Mouse (Mus musculus) limb, embryonic 14.5 days (tissue): ENCODE data around the gene Ppp1r3e. TPM values are rescaled to one million over a fixed set of nuclear protein-coding genes. Genes with fewer than 3 reads are reported as not detected.

Experiments
- ATAC-seq: fragments of 200-750 bp; cut with Nextera tagmentation; 2 replicates; pipeline ENCODE4 v1.8.0; 2017; ENCODE audit warnings: low read depth, moderate number of reproducible peaks, moderate TSS enrichment; ENCODE audit not compliant: low FRiP score
- DNase-seq: peaks from one replicate; pipeline ENCODE4 v3.0.0-alpha.2; 2015; ENCODE audit warnings: low spot score
- H3K27ac ChIP-seq: fragments of 300-500 bp; sonication (generic); replicated peaks from 2 replicates; pipeline ENCODE4 v1.5.1; 2014; ENCODE audit warnings: low read depth, mild to moderate bottlenecking, low read length, moderate library complexity, mixed read lengths
- H3K27me3 ChIP-seq: fragments of 300-500 bp; sonication (generic); 2 replicates; pipeline ENCODE4 v1.6.1; 2014; ENCODE audit warnings: low read length, mixed read lengths; ENCODE audit not compliant: control insufficient read depth, insufficient read depth
- H3K36me3 ChIP-seq: fragments of 300-500 bp; sonication (generic); 2 replicates; pipeline ENCODE4 v1.6.1; 2014; ENCODE audit warnings: mild to moderate bottlenecking, low read length, moderate library complexity, mixed read lengths; ENCODE audit not compliant: control insufficient read depth, insufficient read depth
- H3K4me1 ChIP-seq: fragments of 300-500 bp; sonication (generic); 2 replicates; pipeline ENCODE4 v1.6.1; 2014; ENCODE audit warnings: antibody characterized with exemption, low read length, mixed read lengths; ENCODE audit not compliant: control insufficient read depth, insufficient read depth
- H3K4me2 ChIP-seq: fragments of 300-500 bp; sonication (generic); replicated peaks from 2 replicates; pipeline ENCODE4 v1.6.1; 2014; ENCODE audit warnings: low read depth, mild to moderate bottlenecking, low read length, moderate library complexity; ENCODE audit not compliant: severe bottlenecking
- H3K4me3 ChIP-seq: fragments of 300-500 bp; sonication (generic); replicated peaks from 2 replicates; pipeline ENCODE4 v1.5.1; 2014; ENCODE audit warnings: low read length
- H3K9ac ChIP-seq: fragments of 300-500 bp; sonication (generic); 2 replicates; pipeline ENCODE4 v1.6.1; 2014; ENCODE audit warnings: mild to moderate bottlenecking, low read depth, low read length, moderate library complexity; ENCODE audit not compliant: severe bottlenecking
- H3K9me3 ChIP-seq: fragments of 300-500 bp; sonication (generic); 2 replicates; pipeline ENCODE4 v1.6.1; 2016; ENCODE audit warnings: low read length; ENCODE audit not compliant: control insufficient read depth
- POLR2A ChIP-seq: fragments of 200-500 bp; IDR thresholded peaks from 2 replicates; pipeline ENCODE4 v1.8.0; 2012; ENCODE audit warnings: inconsistent platforms, mild to moderate bottlenecking, moderate library complexity, borderline replicate concordance; ENCODE audit not compliant: insufficient read depth, insufficient read length; ENCODE audit errors: extremely low read depth
- WGBS: fragments of 180-500 bp; shearing (Covaris S2); extraction: QIAGEN DNeasy Blood & Tissue Kit; methylation state at CpG from one replicate; pipeline ENCODE4 v1.1.7; 2014; 5-methylcytosine and 5-hydroxymethylcytosine counted together
- polyA plus RNA-seq, 2 experiments: library from polyadenylated mRNA; depleted of rRNA in 1 of 2; stranded (reverse) in 1 of 2; unstranded in 1 of 2; fragments of >200 nt; fragmentation: Nextera tagmentation in 1 of 2; extraction: Ambion mirVana in 1 of 2; gene quantifications; 2 replicates each; pipeline versions ENCODE4 v1.2.1 to v1.2.3; 2012 to 2014

The Ppp1r3e gene
- polyA plus RNA-seq, 2 experiments: 1.4 to 8.0 TPM

DNA sequence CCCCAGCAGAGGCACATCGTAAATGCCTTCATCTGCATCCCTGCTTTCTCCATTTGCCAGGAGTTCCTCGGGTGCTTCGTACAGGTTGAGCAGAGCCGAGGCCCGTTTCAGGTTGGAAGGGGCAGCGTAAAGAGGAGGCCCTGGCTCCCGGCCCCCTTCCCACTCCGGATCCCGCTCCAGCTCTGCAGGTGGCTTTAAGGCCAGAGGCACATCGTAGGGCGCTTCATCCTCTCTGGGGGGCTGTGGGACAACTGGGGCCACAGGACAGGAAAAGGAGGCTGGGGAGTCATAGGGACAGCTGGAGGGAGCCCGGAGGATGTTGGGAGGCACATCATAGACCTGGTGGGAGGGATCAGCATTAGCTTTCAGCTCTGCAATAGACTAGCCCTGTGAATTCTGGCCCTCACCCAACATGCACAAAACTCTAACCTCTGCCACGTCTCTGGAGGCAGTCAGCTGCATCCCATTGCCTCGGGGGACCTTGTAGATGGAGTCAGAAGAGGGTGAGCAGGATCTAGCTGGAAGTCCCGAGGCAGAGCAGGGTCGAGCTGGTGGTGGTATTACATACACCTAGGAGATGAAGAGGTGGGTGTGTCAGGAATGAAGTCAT is 42.8 kb upstream of the Ppp1r3e start:
- TF ChIP-seq POLR2A: no peak

DNA sequence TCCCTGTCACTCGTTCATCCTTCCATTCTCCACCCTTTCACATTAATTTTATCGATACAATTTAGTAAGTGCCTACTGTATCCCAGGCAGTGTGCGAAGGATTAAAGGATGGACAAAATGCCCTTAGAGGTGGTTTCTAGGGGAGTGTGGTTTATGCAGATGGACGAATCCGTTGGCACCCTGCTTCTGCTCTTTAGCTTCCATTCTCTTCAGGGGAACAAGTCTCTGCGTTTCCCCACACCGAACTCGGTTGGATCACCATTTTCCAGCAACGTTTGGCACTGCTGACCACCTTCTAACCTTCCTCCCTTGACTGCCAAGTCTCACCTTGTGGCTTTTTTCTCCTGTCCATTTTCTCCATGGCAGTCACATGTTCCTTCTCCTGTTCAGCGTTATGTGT is 36.0 kb upstream of the Ppp1r3e start:
- Histone ChIP-seq H3K4me3 (peak overlapping the region; percentile 93), H3K9me3 (no peaks in the 10 kb centered on the region), H3K36me3 (peaks cover 61% of the 10 kb centered on the region), H3K27me3 (no peaks in the 10 kb centered on the region), H3K4me2 (peak overlapping the region; percentile 83), H3K4me1 (peaks cover 15% of the 10 kb centered on the region), H3K9ac (peak overlapping the region; percentile 95), H3K27ac (peak overlapping the region; percentile 71)
- no peak for TF ChIP-seq POLR2A
- no peak for DNase-seq
- peak; percentile 12 for ATAC-seq
- WGBS: 19% methylated on average over 10 of the region's 10 CpGs

More for the DNA sequence above, 42.8 kb upstream of the Ppp1r3e start:
- Histone ChIP-seq H3K9ac (no peak overlapping the region), H3K27ac (no peak overlapping the region), H3K4me3 (no peak overlapping the region), H3K9me3 (peaks cover 6% of the 10 kb centered on the region), H3K4me2 (no peak overlapping the region), H3K4me1 (peaks cover 12% of the 10 kb centered on the region), H3K27me3 (no peaks in the 10 kb centered on the region), H3K36me3 (peaks cover 71% of the 10 kb centered on the region)
- ATAC-seq: no peak
- DNase-seq: no peak
- WGBS: 89% methylated on average over 16 of the region's 16 CpGs

DNA sequence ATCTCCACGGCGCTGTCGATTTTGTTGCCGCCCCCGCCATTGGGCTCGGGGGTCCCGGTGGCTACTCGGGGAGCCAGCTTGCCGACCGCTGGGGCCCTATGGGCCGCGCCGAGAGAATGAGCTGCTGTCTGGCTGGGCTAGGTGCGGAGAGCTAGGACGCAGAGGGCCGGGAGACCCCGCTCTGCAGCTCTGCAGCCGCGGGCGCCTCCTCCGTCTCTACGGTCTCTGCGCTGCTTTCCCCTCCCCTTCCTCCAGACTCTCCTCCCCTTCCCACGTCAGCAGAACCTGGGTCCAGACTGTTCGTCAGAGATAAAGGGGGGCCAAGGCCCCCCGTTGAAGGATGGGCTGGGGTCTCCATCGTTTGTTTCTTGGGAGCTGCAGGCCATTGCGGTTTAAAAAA is 35.5 kb upstream of the Ppp1r3e start, which contains the start of gene Slc22a17:
Slc22a17 (minus strand) TSS at position 247 of the 400 bp plus-strand sequence.
- H3K36me3 ChIP-seq: peaks cover 61% of the 10 kb centered on the region
- peak; percentile 93 for ATAC-seq

DNA sequence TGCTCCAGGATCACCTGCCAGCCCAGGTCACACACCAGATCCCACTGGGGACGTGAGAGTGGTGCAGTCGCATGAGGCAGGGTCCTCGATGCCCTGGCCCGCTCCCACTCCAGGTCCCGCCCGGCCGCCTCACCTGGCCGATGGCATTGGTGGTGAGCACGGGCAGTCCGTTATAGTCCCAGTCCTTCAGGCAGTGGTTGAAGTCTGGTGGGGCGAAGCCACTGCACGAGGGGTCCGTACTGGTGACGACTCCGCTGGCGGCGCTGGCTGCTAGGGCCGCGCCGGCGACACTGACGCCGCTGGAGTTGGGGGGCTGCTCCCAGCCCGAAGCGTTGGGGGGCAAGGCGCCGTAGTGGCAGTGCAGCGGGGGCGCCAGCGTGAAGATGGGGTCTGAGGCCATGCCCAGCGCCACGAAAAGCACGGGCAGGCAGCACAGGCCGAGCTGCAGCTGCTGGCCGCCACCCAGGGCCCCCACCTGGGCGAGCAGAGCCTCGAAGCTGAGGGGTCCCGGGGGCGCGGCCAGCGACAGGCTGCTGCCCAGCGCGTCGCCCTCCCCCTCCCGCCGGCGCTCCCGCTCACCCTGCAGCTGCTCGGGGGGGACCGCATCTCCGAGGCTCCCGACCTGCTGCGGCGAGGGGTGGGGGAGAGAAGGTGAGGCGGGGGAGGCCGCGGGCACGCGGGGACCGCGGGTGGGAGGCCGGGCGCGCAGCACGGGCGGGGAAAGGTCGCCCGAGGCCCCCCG is 34.9 kb upstream of the Ppp1r3e start:
- H3K4me3 ChIP-seq: peak overlapping the region; percentile 93
- H3K4me1 ChIP-seq: peaks cover 15% of the 10 kb centered on the region
- DNase-seq: no peak
- 3% methylated on average over 36 of the region's 69 CpGs for WGBS
- H3K27ac ChIP-seq: peak overlapping the region; percentile 90
- no peaks in the 10 kb centered on the region for H3K9me3 ChIP-seq
- peak; percentile 51 for ATAC-seq
- no peak for TF ChIP-seq POLR2A
- H3K27me3 ChIP-seq: no peaks in the 10 kb centered on the region
- H3K36me3 ChIP-seq: peaks cover 61% of the 10 kb centered on the region
- peak overlapping the region; percentile 83 for H3K4me2 ChIP-seq
- H3K9ac ChIP-seq: peak overlapping the region; percentile 95

More for the DNA sequence above, 35.5 kb upstream of the Ppp1r3e start, which contains the start of gene Slc22a17:
- H3K27me3 ChIP-seq: no peaks in the 10 kb centered on the region
- under 1% methylated on average over 15 of the region's 28 CpGs for WGBS
- peak; percentile 98 for TF ChIP-seq POLR2A
- peak within 1 kb of the TSS; percentile 90 for H3K27ac ChIP-seq
- H3K4me3 ChIP-seq: peak within 1 kb of the TSS; percentile 93
- DNase-seq: peak; percentile 86
- peak within 1 kb of the TSS; percentile 83 for H3K4me2 ChIP-seq
- no peaks in the 10 kb centered on the region for H3K9me3 ChIP-seq
- H3K4me1 ChIP-seq: peaks cover 15% of the 10 kb centered on the region
- peak within 1 kb of the TSS; percentile 95 for H3K9ac ChIP-seq

DNA sequence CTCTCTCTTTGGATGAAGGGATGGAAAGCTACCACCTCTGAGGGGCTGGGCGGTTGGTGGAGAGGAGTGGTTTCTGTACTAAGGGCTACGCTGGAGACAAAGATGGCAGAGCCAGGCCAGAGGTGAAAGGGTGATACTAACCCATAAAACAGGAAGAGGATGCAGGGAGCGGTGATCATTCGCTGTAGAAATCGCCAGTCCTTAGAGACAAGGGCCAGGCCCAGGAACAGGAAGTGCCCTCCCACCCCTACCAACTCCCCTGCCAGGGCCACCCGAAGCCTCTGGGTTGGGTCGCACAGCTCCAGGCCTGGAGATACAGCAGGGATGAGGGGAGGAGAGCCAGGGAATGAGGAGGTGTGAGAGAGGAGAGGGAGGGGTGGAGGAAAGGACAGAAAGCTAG is 31.3 kb upstream of the Ppp1r3e start:
- DNase-seq (no peak), ATAC-seq (no peak)
- TF ChIP-seq POLR2A: no peak
- Histone ChIP-seq H3K9me3 (no peaks in the 10 kb centered on the region), H3K27me3 (no peaks in the 10 kb centered on the region), H3K9ac (no peak overlapping the region), H3K4me1 (peaks cover 13% of the 10 kb centered on the region), H3K36me3 (peaks cover 65% of the 10 kb centered on the region), H3K4me2 (no peak overlapping the region), H3K4me3 (no peak overlapping the region), H3K27ac (no peak overlapping the region)
- WGBS: 81% methylated on average over 7 of the region's 7 CpGs
